10 mouse cellular contexts compared by ENCODE assay signal in the genomic region with DNA sequence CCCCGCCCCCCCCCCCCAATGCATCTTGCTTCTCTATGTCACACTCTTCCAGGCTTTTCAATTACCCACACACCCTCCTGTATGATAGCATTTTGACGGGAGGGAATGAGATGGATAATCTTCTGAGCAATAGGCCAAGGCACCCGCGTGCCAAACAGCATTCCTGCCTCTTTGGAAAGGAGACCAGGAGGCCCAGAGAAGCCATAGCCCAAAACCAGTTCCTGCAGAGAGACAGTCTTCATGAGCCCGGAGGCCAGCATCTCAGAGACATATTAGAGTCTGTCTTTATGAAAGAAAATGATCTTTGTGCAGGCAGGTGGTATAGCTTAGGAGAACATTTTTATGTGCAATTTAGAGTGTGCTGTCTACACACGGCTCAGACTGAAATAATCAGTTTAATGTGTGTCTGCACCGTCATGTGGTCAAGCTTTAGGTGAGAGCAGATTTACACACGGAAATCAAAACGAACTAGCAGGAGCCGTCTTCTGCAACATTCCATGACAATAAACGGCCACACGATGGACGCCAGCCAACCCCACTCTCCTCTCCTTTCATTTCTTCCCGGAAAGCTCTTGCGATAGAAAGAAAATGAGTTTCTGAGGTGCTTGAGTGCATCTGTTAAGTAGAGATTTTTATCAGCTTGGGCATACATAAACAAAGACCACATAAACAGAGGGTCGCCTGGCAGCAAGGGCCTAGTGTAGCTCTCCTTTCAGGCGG.
DNase-seq lines count a peak whose midpoint lies in the region; ATAC-seq lines count a peak whose summit lies in the region.
"Had no signal": no experiment of that assay in that cellular context is flagged by ENCODE, and none has a peak within 500 bp of the region (broad histone marks: within the 10 kb centered on the region; RNA-seq: fewer than 3 reads in every experiment).

No protein-coding gene starts in this region.

- no peaks in the 10 kb centered on the region for H3K27me3 ChIP-seq in hindbrain, embryonic 13.5 days
- H3K27me3 ChIP-seq in hindbrain, embryonic 10.5 days (ENCODE audit: insufficient read depth, poor library complexity, severe bottlenecking) = no peaks in the 10 kb centered on the region
- no peaks in the 10 kb centered on the region for H3K27me3 ChIP-seq in limb, embryonic 11.5 days (ENCODE audit: control insufficient read depth, insufficient read depth, low read length)
- H3K27me3 ChIP-seq: heart, embryonic 13.5 days had no signal

- no peak for DNase-seq in hindbrain, embryonic 10.5 days (ENCODE audit: low spot score)
- DNase-seq in 3T3-L1 (ENCODE audit: low read depth, low spot score) = peak; percentile 68
- DNase-seq in Muller cell, postnatal 12 days (ENCODE audit: inconsistent ontology term) = peak; percentile 72
- peak; percentile 56 for DNase-seq in limb, embryonic 11.5 days (ENCODE audit: low spot score)
- DNase-seq in yolk sac, embryonic 10.5 days (ENCODE audit: low spot score) = no peak
- DNase-seq in right cerebral cortex, postnatal 14 days = no peak
- DNase-seq: thymus, postnatal 25 days had no signal

- H3K4me3 ChIP-seq in hindbrain, embryonic 13.5 days = no peak overlapping the region
- no peak overlapping the region for H3K4me3 ChIP-seq in hindbrain, embryonic 10.5 days
- no peak overlapping the region for H3K4me3 ChIP-seq in limb, embryonic 11.5 days (ENCODE audit: low read depth, low read length)
- H3K4me3 ChIP-seq: heart, embryonic 13.5 days; megakaryocyte, embryonic 14.5 days had no signal

- H3K9me3 ChIP-seq in hindbrain, embryonic 13.5 days = no peaks in the 10 kb centered on the region
- H3K9me3 ChIP-seq in hindbrain, embryonic 10.5 days = no peaks in the 10 kb centered on the region
- no peaks in the 10 kb centered on the region for H3K9me3 ChIP-seq in limb, embryonic 11.5 days (ENCODE audit: control insufficient read depth, low read length)
- H3K9me3 ChIP-seq: heart, embryonic 13.5 days; megakaryocyte, embryonic 14.5 days had no signal

- 66% methylated on average over 17 of the region's 17 CpGs for WGBS in hindbrain, embryonic 13.5 days
- WGBS in hindbrain, embryonic 10.5 days = 82% methylated on average over 17 of the region's 17 CpGs
- 24% methylated on average over 17 of the region's 17 CpGs for WGBS in limb, embryonic 11.5 days

- no peak overlapping the region for H3K4me2 ChIP-seq in hindbrain, embryonic 13.5 days
- no peak overlapping the region for H3K4me2 ChIP-seq in limb, embryonic 11.5 days (ENCODE audit: low read depth, severe bottlenecking)
- H3K4me2 ChIP-seq: heart, embryonic 13.5 days had no signal

- H3K9ac ChIP-seq in hindbrain, embryonic 13.5 days = no peak overlapping the region
- no peak overlapping the region for H3K9ac ChIP-seq in limb, embryonic 11.5 days (ENCODE audit: low read length)
- H3K9ac ChIP-seq: heart, embryonic 13.5 days had no signal

- ATAC-seq in hindbrain, embryonic 13.5 days (ENCODE audit: low FRiP score) = 0 out of 2 replicates have a peak, but pooled peaks have one; percentile 32
- ATAC-seq in limb, embryonic 11.5 days (ENCODE audit: insufficient number of reproducible peaks, low FRiP score, low TSS enrichment, low read depth) = peak; percentile 69; the same call in 1 of the 2 replicates

- H3K4me1 ChIP-seq in hindbrain, embryonic 13.5 days (replicated peaks) = peaks cover 5% of the 10 kb centered on the region; the same call in 1 of the 2 replicates
- H3K4me1 ChIP-seq in hindbrain, embryonic 10.5 days (replicated peaks) = no peaks in the 10 kb centered on the region
- H3K4me1 ChIP-seq in limb, embryonic 11.5 days (ENCODE audit: control insufficient read depth, insufficient read depth, low read length) = peaks cover 20% of the 10 kb centered on the region

- no peaks in the 10 kb centered on the region for H3K36me3 ChIP-seq in hindbrain, embryonic 13.5 days
- no peaks in the 10 kb centered on the region for H3K36me3 ChIP-seq in hindbrain, embryonic 10.5 days
- no peaks in the 10 kb centered on the region for H3K36me3 ChIP-seq in limb, embryonic 11.5 days (ENCODE audit: control insufficient read depth, insufficient read depth, low read length)
- H3K36me3 ChIP-seq: heart, embryonic 13.5 days had no signal

- H3K27ac ChIP-seq in hindbrain, embryonic 13.5 days = peak overlapping the region; percentile 60; the same call in 1 of the 2 replicates
- H3K27ac ChIP-seq in hindbrain, embryonic 10.5 days = no peak overlapping the region
- peak overlapping the region; percentile 74 for H3K27ac ChIP-seq in limb, embryonic 11.5 days (replicated peaks; ENCODE audit: low read depth, low read length)
- H3K27ac ChIP-seq: heart, embryonic 13.5 days had no signal

Comparison
In these comparisons a context has a peak if more than half of its experiments do, and no peak if none do; other contexts are left out.
1. DNase-seq: peak in 3T3-L1 (single experiment), Muller cell, postnatal 12 days (single experiment) and limb, embryonic 11.5 days (single experiment); none in hindbrain, embryonic 10.5 days (single experiment), yolk sac, embryonic 10.5 days (single experiment) and right cerebral cortex, postnatal 14 days (single experiment).